Mouse (Mus musculus) T-helper 2 cell (primary cell): ENCODE measurements around the gene Phf5a.

ENCODE experiments used
- in situ Hi-C: fragments of 300-600 bp; cut with MboI, MseI; formaldehyde crosslinking; loops from one replicate; pipeline ENCODE4 v1.15.1; 2025; ENCODE audit warnings: high pct_unique_total_duplicates

The Phf5a gene

DNA sequence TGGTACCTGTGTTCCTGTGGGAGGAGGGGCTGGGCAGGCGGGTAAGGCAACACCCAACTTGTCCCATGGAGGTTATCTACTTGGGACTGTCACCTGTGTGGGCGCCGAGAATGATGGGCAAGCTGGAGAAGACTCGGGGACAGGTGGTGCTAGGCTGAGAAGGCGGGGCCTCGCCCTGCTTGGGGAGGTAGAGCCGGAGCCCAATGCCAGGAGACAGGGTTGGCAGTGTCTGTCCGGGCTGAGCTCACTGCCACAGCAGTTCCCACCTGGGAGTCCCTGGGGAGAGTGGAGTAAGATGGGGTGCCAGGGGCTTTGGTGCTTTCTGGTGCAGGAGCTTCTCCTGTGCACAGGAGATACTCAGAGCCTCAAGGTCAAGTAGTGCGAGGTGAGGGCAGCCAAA is 22.6 kb downstream of the Phf5a start:
- in situ Hi-C loops: no loop called here

DNA sequence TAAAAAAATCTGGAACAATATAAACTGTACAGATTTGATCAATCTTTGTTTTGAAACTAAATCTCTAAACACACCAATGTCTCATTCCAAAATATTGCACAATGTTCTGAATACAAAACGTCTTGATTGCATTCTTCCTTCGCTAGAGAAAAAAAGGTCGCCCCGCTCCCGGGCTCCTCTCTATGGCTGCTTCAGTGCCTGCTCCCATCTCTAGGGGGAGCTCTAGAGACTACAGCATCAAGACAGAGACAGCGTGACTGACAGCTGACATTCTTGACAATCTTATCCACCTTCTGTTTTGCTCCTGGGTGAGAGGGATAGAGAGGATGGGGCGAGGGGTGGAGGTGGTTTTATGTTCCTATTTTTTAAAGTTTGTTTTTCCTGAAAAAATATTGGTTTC is 23.4 kb downstream of the Phf5a start:
- in situ Hi-C loops: no loop called here

DNA sequence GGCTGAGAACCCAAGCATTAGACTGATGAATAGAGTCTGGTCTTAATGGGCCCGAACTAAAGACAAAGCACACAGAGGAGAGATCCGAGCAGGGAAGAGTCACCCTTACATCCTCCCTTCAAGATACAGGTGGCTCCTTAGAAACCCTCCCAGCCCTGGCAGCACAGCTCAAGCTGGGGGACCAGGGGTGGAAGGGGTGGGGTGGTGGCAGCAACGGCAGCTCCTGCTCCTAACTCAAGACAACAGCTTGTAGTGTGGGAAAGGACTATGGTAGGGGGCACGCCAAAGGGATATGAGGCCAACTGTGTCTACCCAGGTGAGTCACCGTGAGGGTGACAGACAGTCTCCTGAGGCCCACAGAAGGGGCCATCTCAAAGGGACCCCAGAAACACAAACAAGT is 23.9 kb downstream of the Phf5a start:
- in situ Hi-C loops: no loop called here

DNA sequence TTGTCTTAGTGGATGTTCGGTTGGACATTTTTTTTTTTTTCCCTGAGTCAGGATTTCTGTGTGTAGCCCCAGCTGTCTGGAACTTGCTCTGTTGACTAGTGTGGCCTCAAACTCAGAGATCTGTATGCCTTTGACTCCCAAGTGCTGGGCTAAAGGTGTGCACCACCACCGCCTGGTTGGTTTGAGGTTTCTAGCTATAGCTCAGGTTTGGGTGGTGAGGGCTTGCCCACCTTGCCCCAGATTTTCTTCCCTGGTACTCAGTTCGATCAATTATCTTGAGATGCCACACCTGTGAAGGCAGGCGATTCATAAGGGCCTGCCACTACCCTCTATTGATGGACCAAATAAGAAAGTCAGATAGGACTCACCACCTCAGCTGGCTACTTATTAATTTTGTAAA is 24.6 kb downstream of the Phf5a start:
- in situ Hi-C loops: no loop called here

DNA sequence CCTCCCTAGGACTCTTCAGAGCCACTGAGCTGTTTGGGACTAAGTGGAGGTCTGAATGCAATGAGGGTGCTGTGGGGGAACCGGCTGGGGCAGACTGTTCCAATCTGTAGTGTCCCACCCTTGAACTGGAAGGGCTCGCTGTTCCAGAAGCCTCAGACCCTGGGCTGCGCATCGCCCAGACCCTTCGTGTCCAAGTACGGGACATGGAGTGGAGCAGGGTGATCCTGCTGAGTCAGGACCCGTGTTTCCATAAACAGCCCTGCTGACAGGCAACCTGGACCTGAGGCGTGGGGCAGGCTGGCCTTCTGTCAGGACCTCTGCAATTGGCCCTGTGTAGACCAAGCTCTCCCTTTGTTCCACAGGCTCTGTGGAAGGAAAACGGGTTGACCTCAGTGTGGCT is 25.0 kb downstream of the Phf5a start:
- in situ Hi-C loops: no loop called here

DNA sequence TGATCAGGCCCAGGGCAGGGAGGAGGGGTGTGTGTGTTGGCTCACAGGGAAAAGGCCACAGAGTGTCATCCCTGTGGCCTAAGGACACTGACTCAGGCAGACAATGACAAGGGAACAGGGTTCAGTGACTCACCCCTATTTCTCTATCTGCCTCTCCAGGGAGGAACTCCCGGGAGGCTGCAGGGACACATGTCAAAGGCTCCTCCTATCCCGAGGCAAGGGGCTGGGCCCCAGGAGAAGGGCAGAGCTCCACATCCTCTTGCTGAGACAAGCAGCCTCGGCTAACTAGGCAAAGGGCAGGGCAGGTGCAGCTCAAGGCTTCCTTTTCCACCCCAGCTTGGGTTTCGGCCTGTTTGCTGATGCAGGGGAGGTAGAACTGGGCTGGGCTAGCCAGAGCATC is 26.0 kb downstream of the Phf5a start:
- in situ Hi-C loops: no loop called here

DNA sequence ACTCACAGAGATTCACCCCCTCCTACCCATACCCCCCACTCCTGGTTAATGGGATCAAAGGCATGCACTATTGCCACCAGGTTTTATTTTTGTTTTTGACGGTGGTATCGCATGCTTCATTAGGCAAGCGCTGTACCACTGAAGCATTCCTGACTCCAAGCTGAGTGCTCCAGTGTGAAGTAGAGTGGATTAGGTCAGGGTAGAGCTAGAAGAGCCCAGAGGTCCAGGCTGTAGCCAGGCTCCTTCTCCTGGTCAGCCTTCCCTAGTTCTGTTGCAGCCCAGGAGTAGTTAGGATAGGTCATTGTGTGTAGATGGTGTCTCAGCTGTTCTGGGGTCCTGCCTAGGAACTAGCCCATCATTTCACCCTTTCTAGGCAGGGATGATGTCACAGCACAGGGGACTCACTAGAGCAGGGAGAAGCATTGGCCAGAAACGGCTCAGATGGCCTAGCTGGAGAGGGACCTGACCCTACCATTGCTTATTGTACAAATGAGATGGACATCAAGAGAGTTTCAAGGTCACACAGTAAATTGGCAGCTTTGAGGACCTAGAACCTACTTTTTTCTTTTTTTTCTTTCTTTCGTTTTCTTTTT is 26.6 kb downstream of the Phf5a start:
- in situ Hi-C loops: no loop called here

DNA sequence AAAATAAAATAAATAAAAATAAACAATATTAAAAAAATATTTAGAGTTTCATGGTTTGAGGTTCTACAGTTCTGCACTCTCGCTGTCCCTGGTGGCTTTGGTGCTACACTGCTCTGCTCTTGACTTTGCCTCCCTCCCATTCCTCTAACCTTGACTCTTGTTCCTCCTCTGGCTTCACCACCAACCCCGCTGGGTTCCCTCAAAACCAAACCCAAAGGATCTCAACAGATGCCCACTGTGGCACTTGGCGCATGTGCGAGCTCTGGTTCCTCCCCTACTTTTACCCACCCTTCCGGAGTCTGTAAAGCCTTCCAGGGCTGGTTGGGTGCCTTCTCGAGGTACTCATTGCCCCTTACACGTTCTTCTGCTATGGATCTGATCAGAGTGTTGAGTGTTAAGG is 29.4 kb downstream of the Phf5a start:
- in situ Hi-C loops: no loop called here

DNA sequence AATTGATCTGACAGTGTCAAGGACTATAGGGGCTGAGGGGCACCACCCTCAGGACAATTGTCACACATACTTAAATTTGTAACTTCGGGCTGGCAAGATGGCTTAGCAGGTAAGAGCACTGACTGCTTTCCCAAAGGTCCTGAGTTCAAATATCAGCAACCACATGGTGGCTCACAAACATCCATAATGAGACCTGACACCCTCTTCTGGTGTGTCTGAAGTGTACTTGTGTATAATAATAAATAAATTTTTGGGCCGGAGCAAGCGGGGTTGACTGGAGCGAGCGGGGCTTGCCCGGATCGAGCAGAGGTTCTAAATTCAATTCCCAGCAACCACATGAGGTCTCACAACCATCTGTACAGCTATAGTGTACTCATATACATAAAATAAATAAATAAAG is 31.4 kb downstream of the Phf5a start:
- in situ Hi-C loops: no loop called here

DNA sequence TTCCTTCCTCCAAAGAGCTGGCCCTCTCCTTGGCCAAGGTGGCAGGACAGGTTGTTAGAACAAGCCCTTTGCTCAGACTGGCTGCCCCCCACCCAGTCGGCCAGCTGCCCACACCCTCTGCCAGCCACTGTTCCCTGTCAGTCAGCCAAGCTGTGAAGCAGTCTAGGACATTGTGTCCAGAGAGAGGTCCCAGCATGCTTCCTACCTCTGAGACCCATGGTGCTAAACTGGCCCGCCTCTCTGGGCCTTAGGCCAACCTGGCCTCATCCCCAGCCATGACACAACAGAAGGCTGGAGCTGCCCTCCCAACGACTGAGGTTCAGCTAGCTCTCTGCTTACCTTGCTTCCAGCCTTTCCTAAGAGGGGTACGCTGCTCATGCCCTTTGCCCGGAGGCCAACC is 32.1 kb downstream of the Phf5a start:
- in situ Hi-C loops: no loop called here

DNA sequence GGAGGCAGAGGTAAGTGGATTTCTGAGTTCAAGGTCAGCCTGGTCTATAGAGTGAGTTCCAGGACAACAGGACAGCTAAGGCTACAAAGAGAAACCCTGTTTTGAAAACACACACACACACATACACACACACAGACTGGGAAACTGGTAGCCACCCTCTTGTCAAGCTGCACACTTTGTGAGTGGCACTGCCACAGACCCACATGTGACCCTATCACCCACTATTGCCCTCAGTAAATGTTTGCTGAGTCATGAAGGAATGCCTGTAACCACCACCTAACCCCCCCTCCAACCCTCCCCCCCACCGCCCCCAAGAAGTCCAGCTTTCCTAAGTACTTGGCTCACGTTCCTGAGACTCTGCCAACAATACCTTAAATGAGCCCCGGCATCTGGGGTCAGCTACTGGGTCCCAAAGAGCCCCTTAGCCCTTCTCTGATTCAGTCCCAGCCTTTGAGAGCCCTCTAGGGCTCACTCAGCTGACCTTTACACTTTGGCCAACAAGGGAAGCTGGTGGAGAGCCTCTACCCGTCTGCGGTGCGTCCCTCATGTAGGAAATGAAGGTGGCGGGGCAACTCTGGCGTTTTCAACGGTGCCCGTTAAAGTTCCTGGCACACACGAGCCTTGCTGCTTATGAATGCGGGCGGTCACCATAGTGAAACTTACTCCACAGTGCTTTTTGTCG is 33.0 kb downstream of the Phf5a start:
- in situ Hi-C loops: no loop called here

DNA sequence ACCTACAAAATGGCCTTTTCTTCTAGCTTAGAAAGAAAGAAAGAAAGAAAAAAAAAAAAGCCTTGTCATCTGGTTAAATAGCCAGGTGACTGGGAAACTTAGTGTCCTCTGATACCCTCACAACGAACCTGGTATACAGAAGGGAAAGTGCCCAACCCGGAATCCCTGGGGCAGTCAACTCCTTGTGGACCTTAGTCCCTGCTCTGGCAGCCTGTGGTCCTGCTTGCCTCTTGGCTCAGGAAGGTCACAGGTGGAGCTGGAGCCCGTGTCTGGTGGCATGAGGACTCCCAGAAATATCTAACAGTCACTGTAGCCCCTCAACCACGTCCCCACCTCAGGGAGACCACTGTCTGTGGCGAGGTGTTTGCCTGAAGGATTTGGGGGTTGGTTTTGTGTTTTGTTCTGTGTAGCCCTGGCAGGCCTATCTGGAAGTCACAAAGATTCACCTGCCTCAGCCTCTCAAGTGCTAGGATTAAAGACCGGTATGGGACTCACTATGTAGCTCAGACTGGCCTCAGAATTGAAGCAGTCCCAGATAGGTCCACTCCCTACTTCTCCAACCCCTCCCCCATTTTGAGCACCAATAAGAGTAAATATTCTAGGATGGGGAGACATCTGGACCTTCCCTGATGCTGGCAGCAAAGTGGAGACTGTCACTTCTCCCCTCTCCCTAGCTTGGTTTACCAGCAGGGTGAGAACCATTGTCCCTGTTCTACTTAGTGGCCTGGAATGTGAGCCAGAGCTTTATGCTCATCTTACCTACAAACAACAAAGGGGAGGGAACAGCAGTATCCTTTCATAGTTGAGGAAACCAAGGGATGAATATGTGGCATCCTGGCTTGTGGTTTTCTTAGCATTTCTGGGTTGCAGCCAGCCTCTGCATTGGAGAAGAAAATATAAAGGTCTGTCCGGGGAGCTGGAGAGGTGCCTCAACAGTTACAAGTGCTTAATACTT is 34.5 kb downstream of the Phf5a start:
- in situ Hi-C loops: no loop called here

DNA sequence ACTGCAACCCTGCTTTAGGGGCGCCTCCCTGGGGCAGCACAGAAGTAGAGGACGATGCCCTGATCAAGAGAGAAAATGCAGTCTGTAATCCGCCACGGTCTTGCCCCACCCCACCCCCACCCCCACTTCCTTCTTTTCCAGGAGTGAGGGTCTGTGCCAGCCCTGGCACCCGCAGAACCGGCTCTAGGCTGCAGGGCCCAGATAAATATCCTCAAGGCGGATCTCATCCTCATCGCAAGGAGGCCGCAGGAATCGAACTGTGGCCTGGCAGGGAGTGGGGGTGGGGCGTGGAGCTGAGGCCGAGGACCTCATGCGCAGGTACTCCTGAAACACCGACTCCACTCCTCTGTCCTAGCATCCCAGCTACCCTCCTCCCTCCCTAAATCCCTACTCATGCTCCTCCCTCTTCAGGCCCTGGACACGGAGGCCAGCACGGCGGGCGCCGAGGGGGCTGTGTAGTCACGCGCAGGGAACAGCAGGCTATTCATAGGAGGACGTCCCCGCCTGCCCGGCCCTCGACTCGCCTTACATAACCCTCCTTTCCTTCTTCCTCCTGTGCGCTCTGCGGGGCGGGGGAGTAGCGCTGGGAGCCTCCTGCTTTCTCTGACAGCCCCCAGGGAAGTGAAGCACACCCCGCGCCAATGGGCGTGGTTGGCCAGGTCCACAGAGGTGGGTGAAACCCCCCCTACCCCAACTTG is 35.4 kb downstream of the Phf5a start:
- in situ Hi-C loops: no loop called here

DNA sequence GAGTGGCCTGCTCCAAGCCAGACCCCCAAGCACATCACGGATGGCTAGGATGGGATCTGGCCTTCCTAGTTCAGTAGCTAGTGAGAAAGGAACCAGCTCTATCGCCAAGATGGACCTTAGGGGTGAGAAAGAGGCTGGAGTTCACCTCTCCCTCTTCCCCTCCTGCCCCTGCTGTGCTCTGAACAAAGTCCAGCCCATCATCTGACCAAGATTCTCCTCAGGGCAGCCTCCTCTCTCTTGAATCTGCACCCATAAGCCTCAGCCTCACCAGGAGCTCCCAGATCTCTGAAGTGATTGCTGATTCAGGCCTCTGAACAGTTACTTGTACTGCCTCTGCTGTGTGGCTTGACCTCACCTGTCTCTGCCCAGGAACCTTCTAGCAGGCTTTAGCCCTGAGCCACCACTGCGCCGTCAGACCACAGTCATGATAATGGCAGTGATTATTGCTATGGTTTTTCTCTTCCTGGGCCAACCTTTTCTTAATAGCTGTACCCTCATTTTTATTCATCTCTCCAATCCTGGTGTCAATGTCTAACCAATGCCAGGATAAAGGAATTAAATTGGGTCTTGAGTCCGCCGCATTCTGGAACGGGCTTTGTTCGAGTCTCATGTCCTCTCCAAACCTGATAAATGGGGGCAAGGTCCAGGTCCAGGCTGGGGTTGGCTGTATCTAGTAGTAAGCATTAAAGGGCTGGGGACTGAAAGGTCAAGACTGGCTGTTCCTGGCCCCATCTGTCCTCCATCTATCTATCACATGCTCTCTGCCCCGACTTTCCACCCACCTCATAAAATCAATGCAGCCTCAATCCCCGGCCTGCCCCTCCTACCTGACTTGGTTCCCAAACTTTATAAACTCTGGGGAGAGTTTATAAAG is 36.5 kb downstream of the Phf5a start:
- in situ Hi-C loops: no loop called here

DNA sequence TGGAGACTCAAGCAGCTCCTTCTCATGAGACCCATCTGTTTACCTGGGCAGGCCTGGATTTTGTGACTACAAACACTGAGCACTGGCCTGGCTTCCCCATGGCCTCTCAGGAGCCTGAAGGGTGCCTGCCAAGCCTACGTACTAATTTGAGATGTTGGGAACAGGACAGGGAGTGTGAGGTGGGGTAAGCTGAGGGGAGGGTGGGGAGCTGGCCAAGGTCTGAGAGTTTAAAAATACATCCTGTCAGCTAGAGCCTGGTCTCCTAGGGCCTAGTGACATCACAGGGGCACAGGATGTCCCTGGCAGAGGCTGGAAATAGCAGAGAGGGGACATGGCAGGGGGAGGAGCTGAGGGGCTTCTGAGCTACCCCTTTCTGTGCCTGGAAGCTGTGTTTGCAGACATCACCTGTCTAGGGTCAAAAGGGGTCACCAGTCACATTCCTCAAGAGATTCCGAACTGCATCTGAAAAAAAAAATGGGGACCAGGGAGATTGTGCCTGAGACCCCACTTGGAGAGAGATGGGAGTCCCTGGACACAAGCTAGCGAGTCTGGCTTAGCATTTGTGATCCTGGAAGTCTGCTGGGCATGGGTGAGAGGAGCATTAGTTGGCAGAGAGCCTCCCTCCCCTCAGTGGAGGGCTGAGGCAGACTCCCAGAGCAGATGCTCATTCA is 37.4 kb downstream of the Phf5a start:
- in situ Hi-C loops: loop anchor here (5.0 kb wide), 1 partner anchor 73 kb away; no protein-coding TSS in a partner anchor

DNA sequence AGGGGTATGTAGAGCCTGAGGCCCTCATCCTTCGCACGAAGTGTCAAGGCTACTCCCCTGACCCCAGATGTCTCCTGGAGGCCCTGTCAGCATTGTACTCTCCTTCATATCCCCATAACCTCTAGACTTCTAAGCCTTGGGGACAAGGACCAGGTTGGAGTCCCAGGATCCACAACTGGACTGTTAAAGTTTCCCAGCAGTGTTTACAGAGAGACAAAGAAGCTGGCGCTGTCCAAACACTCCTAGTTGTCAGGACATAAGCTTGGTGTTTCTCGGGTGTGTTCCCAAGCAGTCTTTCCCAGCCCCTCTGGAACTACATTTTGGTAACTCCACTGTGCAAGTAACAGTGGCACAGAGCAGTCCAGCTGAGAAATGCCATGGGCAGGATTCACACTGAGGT is 38.2 kb downstream of the Phf5a start:
- in situ Hi-C loops: loop anchor here (5.0 kb wide), 1 partner anchor 74 kb away; no protein-coding TSS in a partner anchor

DNA sequence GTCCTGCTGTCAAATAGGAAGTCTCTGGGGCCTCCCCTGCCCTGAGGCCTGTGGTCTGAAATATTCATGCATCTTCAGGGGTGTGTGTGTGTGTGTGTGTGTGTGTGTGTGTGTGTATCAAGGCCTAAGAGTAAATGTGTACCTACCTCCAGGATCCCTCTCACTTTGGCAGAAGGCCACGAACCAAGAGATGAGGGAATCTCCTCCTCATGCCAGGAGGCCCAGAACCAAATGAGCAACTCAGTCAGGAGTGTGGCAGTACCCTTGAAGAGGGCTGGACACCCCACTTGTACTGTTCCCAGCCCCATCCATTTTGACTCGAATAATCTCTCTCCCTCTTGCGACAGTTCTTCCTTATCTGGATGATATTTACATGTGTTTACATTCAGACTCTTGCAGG is 39.5 kb downstream of the Phf5a start:
- in situ Hi-C loops: loop anchor here (5.0 kb wide), 1 partner anchor 75 kb away; no protein-coding TSS in a partner anchor

DNA sequence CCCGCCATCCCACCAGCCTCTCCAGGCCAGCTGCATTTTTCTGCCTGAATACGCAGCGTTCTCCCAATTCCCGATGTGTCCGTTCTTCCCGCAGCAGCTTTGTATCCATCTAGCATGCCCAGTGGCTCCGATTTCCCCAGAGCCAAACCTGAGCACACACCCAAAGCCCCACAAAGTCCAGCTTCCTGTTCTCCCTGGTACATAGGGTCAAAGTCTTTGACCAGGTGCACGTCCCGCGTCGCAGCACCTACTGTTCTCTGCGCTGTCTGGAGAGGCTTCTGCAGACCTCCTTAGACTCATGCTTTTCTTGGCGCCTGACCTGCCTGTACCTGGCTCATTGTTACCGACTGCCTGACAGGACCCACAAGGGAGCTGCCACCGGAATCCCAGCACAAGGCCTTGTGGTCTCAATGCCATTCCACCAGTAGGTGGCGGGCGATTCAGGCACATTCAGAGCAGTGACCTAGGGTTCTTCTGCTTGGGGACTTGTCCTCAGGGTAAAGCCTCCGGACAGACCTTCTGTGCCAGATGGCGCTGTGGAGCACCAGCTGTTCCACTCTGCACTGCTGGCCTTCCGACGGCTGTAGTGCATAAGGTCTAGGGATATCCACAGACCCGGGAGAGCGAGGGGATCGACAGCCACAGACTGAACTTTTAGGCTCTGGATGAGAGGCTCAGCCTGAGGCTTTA is 40.4 kb downstream of the Phf5a start:
- in situ Hi-C loops: loop anchor here (5.0 kb wide), 1 partner anchor 76 kb away; no protein-coding TSS in a partner anchor

DNA sequence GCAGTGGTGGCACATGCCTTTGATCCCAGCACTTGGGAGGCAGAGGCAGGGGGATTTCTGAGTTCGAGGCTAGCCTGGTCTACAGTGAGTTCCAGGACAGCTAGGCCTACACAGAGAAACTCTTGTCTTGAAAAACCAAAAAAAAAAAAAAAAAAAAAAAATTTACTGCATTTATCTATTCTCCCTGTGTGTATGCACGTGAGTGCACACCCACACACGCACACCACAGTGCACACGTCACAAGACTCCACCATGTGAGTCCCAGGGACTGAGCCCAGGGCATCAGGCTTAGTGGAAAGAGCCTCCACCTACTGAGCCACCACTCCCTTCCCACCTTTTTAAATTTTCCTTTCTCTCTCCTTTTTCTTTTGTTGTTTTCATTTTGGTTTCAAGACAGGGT is 41.2 kb downstream of the Phf5a start:
- in situ Hi-C loops: loop anchor here (5.0 kb wide), 1 partner anchor 77 kb away; no protein-coding TSS in a partner anchor

DNA sequence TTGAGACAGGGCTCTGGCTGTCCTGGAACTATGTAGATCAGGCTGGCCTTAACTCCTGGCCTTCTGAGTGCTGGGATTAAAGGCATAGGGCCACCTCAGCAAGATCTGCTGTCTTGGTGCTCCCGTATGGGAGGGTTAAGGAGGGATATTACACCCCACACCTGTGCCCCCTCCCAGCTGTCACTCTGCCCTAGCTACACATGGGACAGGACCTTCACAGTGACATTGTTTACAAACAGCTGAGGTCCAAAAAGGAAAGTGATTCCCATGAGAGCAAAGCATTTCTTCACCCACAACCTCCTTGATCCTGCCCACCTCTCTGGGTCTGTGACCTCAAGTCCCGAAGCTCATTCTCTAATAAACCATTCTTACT is 42.5 kb downstream of the Phf5a start:
- in situ Hi-C loops: no loop called here
